Mouse (Mus musculus): ENCODE measurements around the gene Gm20708. TPM values are rescaled to one million over a fixed set of nuclear protein-coding genes. Genes with fewer than 3 reads are reported as not detected.

The Gm20708 gene
- total RNA-seq, 2 experiments from 2014 or later = 4.4 to 5.1 TPM

DNA sequence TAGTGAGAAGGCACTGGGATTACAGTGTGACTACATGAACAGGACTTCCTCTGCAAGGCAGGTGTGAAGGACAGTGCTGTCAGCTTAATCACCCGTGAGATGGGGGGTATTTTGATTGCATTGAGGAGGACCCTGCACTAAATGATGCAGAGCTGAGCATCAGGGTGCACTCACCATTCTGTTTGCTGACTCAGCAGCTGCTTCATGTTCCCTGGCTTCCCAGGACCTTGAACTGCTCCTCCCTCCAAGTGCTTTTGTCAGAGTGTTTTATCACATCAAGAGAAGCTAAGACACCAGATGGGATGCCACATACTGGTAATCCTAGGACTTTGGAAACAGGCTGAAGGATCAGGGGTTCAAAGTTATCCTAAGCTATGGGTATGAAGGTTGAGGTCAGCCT, 46.5 kb downstream of the Gm20708 start:
- DNase-seq = no peak
- intact Hi-C loops (cut with DNase I) = no loop called here

DNA sequence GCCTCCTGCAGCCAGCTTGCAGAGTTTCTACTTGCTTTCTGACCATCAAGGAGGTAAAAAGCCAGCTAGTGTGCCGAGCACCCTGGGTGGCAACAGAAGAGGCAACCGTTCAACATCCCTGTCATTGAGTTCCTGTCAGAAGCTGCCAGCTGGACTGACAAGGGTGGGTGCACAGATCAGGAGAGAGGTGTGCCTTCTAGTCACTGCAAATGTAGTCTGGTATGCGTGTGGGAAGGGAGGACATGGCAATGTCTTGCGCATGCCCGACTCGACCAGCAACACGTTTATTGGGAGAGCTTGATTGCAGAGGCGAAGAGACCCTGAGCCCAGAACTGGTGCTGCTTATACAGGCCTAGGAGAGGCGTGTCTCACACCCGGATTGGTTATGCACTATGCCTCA, 48.0 kb downstream of the Gm20708 start:
- intact Hi-C loops (cut with DNase I) = no loop called here
- no peak for DNase-seq

DNA sequence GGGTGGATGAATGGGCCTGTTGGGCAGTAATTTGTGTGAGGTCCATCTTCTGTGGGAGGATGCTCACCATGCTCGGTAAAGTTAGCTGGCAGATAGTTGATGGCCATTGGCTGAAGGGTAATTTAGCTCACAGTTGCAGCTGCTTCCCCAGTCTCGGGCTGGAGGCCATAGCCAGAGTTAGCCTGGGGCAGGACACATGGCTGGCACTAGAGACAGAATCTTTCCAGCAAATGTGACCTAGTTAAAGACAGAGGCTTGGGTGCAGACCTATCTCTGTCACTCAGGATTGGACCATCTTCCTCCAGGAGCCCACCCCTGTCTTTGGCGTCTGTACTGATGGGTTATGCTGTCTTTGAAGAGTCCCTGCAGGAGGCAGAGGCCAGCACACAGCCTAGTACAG, 48.9 kb downstream of the Gm20708 start:
- intact Hi-C loops (cut with DNase I) = no loop called here

DNA sequence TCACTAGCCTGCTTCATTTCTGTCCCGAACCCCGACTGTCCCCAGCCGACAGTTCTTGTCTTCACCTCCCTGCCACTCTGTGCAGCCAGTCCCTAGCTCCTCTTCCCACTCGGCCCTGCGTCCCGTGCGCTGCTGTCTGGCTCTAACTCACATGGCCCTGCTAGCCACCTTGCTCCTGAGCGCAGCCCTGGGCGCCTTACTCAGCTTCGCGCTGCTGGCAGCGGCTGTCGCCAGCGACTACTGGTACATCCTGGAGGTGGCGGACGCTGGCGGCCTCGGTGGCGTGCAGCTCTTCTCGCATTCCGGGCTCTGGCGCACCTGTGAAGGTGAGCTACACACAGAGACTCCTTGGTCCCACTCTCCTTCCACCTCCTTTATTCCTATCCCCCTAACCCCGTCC, 51.1 kb downstream of the Gm20708 start, which contains the start of gene Tmem235:
Tmem235 (plus strand) TSS at position 152 of the 400 bp plus-strand sequence.
- intact Hi-C loops (cut with DNase I) = no loop called here
- DNase-seq = no peak

More for the DNA sequence above, 48.9 kb downstream of the Gm20708 start:
- no peak for DNase-seq

DNA sequence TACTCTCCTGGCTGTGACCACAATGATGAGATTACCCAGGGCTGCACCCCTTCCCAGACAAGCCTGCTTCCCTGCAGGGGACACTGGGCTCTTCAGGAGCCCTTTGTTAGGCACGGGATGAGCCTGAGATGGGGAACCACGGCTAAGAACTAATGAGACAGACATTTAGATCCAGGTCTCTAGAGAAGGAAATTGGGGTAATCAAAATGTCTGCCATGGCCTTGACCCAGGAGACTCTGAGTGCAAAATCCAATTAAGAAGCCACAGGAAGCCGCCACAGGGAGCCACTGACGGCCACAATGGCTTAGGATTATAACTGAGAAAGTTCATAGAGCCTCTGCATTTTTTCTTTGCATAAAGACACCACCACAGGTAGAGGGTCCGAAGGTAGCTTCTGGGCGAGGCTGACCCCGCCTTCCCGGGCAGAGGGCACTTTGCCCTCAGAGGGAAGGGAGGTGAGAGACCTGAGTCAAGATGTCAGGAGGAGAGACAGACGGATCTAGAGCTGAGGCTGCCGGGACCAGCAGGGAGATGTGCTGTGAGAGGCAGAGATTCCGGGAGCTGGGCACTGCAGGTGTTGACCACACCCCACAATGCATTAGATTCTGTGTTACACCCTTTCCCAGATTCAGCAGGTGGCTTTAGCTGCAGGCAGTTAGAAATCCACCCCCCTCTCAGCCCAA, 53.8 kb downstream of the Gm20708 start:
- DNase-seq = no peak
- intact Hi-C loops (cut with DNase I) = no loop called here

DNA sequence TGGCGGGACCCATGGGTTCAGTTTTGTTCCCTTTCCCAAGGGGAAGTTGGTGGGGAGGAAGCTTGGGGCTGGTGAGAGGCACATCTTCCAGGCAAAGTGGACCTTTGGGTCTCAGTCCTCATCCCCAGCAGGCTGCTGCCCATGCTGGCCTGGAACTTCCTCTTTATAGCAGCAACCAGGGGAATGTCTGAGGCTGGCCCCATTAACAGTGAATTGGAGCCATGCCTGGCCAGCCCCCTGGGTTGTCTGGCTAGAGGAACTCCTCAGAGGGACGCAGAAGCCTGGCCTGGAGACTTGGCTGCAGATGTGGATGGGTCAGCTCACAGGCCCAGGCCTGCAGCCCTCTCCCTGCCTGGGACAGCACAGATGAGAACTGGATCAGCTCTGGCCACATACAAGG, 55.3 kb downstream of the Gm20708 start:
- no peak for DNase-seq
- intact Hi-C loops (cut with DNase I) = no loop called here

DNA sequence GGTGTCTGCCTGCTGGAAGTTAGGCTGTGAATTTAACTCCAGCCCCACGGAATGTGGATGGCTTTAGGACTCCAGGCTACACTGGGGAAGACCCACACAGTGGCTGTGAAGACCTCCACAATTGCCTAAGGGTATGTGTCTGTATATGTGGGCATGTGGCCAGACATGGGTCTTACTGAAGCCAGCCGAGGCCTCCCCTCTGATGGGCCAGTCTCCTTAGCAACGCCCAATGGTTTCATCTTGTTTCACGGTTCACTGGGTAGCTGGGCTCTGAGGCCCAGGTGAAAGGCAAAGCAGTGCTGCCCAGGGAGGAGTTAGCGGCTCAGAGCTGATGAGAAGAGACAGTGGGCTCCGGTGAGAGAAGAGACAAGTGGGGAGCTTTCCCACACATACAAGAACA, 56.5 kb downstream of the Gm20708 start:
- intact Hi-C loops (cut with DNase I) = no loop called here
- no peak for DNase-seq

DNA sequence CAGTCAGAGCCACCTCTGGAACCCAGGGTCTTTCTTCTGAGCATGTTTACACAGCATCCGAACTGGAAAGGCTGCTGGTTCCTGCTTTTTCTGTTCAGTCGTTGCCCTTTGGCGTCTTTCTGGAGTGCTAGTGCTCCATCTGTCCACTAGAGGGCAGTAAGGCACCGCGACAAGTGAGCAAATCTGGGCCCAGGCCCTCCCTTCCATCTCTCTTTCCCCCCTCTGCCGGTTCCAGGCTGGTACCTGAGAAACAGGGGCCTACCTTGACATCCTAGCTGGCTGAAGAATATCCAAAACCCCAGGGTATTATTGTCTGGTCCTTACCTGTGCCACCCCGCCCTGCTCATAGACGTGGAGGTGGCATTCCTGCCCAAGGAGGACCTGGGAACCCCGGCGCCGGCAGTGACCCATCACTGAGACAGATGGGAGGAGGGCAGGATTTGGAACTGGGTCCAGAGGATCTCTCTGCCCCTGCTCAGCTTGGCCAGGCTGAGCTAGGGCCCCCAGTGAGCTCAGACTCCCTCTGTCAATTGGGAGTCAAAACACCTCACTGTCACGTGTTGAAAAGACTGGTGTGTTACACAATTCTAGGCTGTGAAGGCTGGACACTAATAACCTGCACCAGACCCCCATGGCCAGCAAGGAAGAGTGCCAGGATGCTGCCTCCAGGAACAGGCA, 61.4 kb downstream of the Gm20708 start:
- intact Hi-C loops (cut with DNase I) = loop anchor here (5.0 to 10.0 kb wide), 3 partner anchors 124 to 354 kb away; no protein-coding TSS in a partner anchor
- peak; percentile 76 for DNase-seq

DNA sequence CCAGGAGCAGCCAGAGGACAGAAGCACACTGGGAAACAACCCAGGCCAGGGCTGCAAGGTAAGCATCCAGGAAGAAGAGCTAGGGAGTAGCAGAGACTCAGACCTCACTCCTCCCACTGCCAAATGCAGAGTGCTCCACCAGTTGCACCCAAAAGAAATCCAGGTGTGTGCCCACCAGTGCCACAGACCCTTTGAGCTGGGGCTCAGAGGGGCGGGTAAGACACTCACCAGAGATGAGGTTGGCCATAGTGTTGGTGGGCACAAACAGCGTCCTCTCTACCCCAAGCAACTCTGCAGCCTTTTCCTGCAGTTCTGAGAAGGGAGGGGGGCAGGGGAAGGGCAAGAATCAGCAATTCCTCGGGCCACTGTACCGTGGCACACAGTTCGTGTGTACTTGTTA, 61.9 kb downstream of the Gm20708 start:
- no peak for DNase-seq
- intact Hi-C loops (cut with DNase I) = loop anchor here (5.0 to 10.0 kb wide), 3 partner anchors 123 to 353 kb away; no protein-coding TSS in a partner anchor

DNA sequence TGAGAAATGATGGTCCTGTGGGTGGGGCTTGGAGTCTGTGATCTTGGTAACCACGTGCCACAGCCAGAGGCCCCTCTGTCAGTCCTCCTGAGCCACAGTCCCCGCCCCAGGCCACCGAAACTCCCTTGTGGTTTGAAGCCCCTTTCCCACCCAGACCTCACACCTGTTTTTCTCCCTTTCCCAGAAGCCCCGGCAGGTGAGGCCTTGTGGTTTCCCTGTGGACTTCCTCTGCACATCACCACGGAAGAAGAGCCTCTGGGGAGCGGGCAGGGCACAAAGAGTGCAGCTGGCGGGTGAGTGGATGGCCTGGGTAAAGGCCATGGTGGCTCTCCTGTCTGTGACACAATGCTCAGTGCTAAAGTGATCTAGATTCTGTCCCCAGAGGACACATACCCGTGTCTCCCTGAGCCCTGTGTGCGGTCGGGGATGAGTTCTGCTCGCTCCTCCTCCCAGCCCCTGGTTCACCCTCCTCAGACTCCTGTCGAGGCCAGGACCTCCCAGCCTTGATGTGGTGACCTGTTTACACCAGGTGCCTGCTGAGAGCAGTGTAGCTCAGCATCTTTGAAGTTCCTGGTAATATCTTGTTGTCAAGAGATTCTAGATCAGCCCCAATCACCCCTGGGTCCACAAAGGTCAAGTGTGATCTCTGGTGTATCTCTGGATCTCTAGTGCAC, 62.6 kb downstream of the Gm20708 start:
- no peak for DNase-seq
- intact Hi-C loops (cut with DNase I) = loop anchor here (5.0 to 10.0 kb wide), 3 partner anchors 123 to 353 kb away; no protein-coding TSS in a partner anchor

DNA sequence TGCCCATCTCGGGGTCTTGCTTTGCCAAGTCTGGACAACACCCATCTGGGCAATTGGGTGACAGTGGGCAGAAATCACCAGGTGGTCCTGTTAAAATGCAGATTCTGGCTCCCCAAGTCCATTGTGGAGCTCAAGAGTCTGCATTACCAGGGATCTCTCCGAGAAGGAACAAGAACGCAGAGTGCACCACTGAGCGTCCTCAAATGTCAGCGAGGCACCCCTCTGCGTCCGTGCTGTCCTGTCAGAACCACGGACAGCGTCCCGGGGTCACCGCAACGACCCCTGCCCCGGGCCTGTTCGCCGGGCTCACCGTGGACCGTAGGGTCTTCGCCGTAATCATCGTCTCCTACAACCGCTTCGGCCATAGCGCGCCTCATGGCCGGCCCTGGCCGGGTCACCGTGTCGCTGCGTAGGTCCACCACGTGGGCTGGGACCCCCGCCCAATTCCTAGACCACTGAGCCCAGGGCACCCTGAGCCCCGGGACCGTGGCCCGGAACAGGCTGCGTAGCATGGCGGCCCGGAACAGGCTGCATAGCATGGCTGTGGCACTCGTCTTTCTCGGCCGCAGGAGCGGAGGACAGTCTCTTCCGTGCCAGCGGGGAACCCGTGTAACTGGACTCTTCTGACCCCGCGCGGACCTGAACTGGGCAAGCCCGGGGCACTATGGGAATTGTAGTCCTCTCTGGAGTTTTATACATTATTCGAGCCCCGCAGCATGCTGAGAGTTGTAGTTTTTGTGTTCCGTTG, 63.6 kb downstream of the Gm20708 start, which contains the start of gene Tha1:
Tha1 (minus strand) TSS at position 621 of the 748 bp plus-strand sequence.
- peak; percentile 82 for DNase-seq
- intact Hi-C loops (cut with DNase I) = loop anchor here (5.0 to 10.0 kb wide), 3 partner anchors 122 to 352 kb away; no protein-coding TSS in a partner anchor

DNA sequence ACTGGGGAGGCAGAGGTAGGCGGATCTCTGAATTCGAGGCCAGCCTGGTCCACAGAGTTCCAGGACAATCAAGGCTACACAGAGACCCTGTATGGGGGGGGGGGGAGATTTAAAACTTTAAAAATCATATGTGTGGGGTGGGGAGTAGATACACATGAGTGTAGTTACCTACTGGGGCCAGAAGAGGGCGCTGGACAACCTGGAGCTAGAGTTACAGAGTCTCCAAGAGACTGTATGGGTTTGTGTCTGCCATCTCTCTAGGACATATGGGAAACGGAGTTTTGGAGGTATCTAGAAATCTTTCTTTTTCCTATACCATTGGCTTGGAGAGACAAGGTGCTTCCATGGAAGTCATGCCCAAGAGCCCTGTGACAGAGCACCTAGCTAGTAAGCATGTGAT, 65.0 kb downstream of the Gm20708 start:
- intact Hi-C loops (cut with DNase I) = loop anchor here (5.0 to 10.0 kb wide), 3 partner anchors 120 to 350 kb away; no protein-coding TSS in a partner anchor
- no peak for DNase-seq

DNA sequence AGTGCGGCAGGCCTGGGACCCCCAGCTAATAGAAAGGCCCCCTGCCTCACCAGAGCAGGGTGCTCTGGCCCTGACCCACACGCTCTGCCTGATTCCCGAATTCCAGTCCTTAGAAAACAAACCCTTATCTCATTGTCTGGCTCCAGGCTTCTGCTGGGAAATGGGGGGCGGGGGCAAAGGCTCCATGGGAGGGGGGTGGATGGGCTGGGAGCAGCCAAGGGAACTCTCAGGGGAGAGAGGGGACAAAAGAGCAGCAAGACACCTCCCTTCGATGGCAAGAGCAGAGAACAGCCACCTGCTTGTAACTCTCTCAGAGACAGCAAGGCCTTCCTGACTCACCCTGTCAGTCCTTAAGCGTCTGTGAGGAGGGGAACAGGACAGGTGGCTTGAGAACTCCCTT, 66.2 kb downstream of the Gm20708 start:
- DNase-seq = no peak
- intact Hi-C loops (cut with DNase I) = loop anchor here (10.0 kb wide), 2 partner anchors 119 to 349 kb away; no protein-coding TSS in a partner anchor

DNA sequence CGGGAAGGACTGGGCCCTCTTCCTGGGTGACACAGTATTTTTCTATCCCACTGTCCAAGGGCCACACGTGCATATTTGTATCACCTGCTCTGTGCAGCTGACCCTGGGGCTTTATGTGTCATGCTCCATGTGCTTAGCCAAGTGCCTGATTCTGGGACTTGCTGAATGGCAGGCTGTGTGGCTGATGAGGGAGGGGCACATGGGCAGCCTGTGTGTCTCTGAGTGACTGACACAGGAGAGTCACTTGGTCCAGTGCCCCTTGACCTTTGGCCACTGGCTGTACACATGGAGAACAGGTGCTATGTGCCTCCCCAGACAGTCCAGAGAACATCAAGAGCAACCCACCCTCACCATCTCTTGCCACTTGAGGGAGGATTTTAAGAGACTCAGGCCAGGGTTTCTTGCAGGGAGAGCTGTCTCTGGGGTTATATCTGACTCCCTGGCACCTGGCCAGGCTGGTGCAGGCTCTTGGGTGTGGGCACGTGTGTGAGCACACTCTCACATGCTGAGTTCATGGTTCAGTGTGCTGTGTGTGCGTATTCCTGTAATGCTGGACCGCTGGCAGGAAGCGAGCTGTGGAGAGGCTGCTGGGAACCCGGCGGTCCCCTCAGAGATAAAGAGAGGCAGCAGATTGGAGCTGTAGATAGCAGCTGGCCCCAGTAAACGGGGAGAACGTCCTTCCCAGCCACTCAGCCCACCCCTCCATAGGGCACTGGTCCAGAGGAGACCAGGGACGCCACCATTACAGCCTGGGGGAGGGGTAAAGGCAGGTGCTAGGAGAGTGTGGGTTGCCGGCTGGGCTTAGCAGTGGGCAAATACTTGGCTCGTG, 68.7 kb downstream of the Gm20708 start:
- peak; percentile 90 for DNase-seq
- intact Hi-C loops (cut with DNase I) = loop anchor here (10.0 kb wide), 2 partner anchors 117 to 347 kb away; no protein-coding TSS in a partner anchor

DNA sequence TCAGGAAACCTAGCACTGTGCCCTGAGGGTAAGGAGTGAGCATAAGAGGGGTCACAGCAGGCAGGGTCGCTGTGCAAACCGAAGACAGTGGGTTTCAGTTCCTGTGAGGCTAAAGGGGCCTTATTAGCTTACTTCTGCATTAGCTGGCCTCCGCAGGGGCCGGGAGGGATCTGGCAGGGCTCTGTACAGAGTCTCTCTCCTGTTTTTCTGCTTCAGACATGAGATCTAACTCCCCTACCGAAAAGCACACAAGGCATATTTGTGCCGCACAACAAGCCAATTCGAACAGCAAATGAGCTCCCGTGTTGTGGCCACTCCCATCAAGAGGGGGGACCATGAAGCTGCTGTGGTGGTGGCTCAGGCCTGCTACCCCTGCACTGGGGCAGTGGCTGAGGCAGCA, 69.4 kb downstream of the Gm20708 start:
- intact Hi-C loops (cut with DNase I) = loop anchor here (10.0 kb wide), 2 partner anchors 116 to 346 kb away; no protein-coding TSS in a partner anchor
- DNase-seq = peak; percentile 62

DNA sequence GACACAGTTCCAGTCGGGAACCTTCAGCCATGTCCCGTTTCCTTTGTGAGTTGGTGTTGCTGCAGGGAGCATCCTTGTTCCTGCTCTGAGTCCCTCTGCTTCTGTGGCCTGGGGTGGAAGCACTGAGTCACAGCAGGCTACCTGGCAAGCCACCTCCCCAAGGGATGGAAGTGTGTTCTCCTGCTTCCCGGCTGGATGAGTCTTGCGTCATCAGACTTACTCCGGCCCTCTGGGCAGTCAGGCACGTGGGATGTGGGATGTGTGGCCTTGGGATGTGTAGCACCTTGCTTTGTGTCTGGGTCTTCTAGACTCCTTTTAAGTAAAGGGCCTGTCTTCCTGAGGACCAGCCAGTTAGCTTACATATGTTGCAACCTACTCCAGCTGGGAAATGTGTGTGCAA, 70.2 kb downstream of the Gm20708 start:
- no peak for DNase-seq
- intact Hi-C loops (cut with DNase I) = loop anchor here (10.0 kb wide), 2 partner anchors 115 to 345 kb away; no protein-coding TSS in a partner anchor

DNA sequence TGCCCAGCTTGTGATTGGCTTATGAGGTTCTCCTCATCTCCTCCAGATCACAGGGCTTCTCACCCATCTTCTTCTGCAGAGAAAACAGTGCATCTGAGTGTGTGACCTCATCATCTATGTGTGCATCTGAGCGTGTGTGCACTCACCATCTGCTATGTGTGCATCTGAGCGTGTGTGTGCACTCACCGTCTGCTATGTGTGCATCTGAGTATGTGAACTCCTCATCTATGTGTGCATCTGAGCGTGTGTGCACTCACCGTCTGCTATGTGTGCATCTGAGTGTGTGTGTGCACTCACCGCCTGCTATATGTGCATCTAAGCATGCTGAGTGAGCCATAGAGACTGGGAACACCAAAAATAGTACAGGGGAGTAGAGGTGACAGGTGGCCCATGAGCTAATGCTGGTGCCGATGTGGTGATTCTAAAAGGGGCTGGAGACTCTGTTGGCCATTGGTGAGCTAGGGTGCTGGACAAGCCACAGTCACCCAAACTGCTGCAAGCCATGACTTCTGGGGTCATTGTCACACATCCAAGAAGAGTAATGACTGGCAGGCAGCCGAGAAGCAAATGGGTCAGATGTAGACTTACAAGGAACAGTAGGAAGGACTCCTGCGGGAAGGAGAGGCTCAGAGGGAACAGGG, 71.0 kb downstream of the Gm20708 start:
- DNase-seq = peak; percentile 53
- intact Hi-C loops (cut with DNase I) = no loop called here

DNA sequence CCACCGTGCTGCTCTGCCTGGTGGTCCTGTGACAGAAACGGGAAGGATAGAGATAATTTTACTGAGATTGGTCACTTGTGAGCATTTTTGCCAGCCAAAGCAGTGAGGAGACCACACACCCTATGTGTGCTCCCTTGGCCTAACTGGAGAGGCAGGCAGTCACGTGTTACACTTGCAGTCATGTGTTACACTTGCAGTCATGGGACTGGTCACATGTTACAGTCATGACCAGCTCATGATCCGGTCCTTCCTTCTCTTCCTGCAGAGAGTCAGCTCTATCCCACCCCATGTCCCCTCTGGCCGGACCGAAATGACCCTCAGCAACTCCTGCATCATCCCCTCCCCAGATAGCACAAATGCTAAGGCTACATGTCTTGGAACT, 71.5 kb downstream of the Gm20708 start:
- intact Hi-C loops (cut with DNase I) = no loop called here
- DNase-seq = no peak

DNA sequence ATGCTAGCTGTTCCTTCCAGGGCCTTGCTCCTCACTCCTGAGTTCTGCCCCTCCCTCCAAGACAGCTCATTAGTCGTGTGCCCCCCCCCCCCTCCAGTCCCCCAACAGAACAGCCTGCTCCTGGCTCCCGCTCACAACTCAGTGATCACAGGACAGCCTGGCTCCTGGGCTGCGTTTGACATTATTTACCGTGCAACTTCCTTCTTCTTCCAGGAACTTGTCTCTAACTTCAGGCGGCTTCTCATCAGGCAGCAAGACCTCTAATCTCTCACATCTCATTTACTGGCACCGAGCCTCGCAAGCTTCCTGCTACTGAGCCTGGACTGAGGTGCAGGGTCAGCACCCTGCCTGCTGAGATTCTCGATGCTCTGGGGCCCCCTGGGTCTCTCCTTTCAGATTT, 72.3 kb downstream of the Gm20708 start:
- intact Hi-C loops (cut with DNase I) = no loop called here
- no peak for DNase-seq
